ENCODE assay signal across 9 mouse cellular contexts in genomic region chr11:72564232-72564807, GRCm38 (mm10). TPM values are rescaled to one million over a fixed set of nuclear protein-coding genes. Genes with fewer than 3 reads are reported as not detected.
A peak's percentile ranks its signal among the peaks of the same experiment; 100 is the strongest.
DNase-seq lines count a peak whose midpoint lies in the region; ATAC-seq and TF ChIP-seq lines count a peak whose summit lies in the region.
"Had no signal": no experiment of that assay in that cellular context is flagged by ENCODE, and none has a peak within 500 bp of the region (broad histone marks: within the 10 kb centered on the region; RNA-seq: fewer than 3 reads in every experiment).

No protein-coding gene starts in this region.

- no peaks in the 10 kb centered on the region for H3K27me3 ChIP-seq in heart, adult 2 months (ENCODE audit: control insufficient read depth, insufficient read depth, low read length)
- no peaks in the 10 kb centered on the region for H3K27me3 ChIP-seq in hindbrain, embryonic 15.5 days
- H3K27me3 ChIP-seq: liver, embryonic 15.5 days had no signal

- no peaks in the 10 kb centered on the region for H3K4me1 ChIP-seq in heart, adult 2 months (ENCODE audit: control insufficient read depth, insufficient read depth, low read length)
- peaks cover 3 to 5% of the 10 kb centered on the region in 2 experiments; a peak in 3 of 4 replicates for H3K4me1 ChIP-seq in ES-E14 (ENCODE audit: control insufficient read depth in 2 of 2, insufficient read depth in 2 of 2, low read length in 2 of 2, poor library complexity in 1 of 2)
- no peaks in the 10 kb centered on the region for H3K4me1 ChIP-seq in hindbrain, embryonic 15.5 days (replicated peaks)

- H3K9ac ChIP-seq in heart, adult 2 months (ENCODE audit: low read depth, low read length), result no peak overlapping the region
- H3K9ac ChIP-seq in ES-E14 (ENCODE audit: insufficient read depth, low read depth, low read length, poor library complexity, severe bottlenecking), result no peak overlapping the region
- H3K9ac ChIP-seq in hindbrain, embryonic 15.5 days, result no peak overlapping the region
- H3K9ac ChIP-seq: liver, embryonic 15.5 days had no signal

- no peaks in the 10 kb centered on the region for H3K36me3 ChIP-seq in heart, adult 2 months (ENCODE audit: control insufficient read depth, insufficient read depth, low read length)
- H3K36me3 ChIP-seq in ES-E14 (ENCODE audit: control insufficient read depth, insufficient read depth, low read length, poor library complexity, severe bottlenecking), result no peaks in the 10 kb centered on the region
- H3K36me3 ChIP-seq in hindbrain, embryonic 15.5 days, result no peaks in the 10 kb centered on the region
- H3K36me3 ChIP-seq: liver, embryonic 15.5 days had no signal

- no peak overlapping the region for H3K27ac ChIP-seq in heart, adult 2 months
- H3K27ac ChIP-seq in ES-E14 (ENCODE audit: insufficient read depth, low read depth, low read length, poor library complexity, severe bottlenecking), result no peak overlapping the region
- no peak overlapping the region for H3K27ac ChIP-seq in hindbrain, embryonic 15.5 days (replicated peaks)
- H3K27ac ChIP-seq: liver, embryonic 15.5 days had no signal

- 0 out of 2 replicates have a peak, but pooled peaks have one; percentile 53 for TF ChIP-seq EP300 in heart, adult 2 months (IDR thresholded peaks at IDR 0.05; ENCODE audit: insufficient read depth, low read depth, low read length)

- TF ChIP-seq POLR2A in heart, adult 2 months (IDR thresholded peaks at IDR 0.05; ENCODE audit: insufficient read depth, low read depth, low read length), result no peak

- H3K4me3 ChIP-seq in heart, adult 2 months, result no peak overlapping the region
- H3K4me3 ChIP-seq in ES-E14 (ENCODE audit: insufficient read depth in 1 of 2, low read depth in 1 of 2, low read length in 2 of 2, poor library complexity in 1 of 2, severe bottlenecking in 1 of 2), result no peak overlapping the region
- no peak overlapping the region for H3K4me3 ChIP-seq in hindbrain, embryonic 15.5 days
- H3K4me3 ChIP-seq: liver, embryonic 15.5 days had no signal

- H3K4me2 ChIP-seq in hindbrain, embryonic 15.5 days, result no peak overlapping the region
- H3K4me2 ChIP-seq: liver, embryonic 15.5 days had no signal

- in situ Hi-C loops in ES-E14 (cut with MboI; ENCODE audit: low sequenced_read_pairs in 2 of 2, unreplicated experiment in 2 of 2), result loop anchor here in 1 of 2 experiments (10.0 kb wide), 1 partner anchor 220 kb away; no protein-coding TSS in a partner anchor

- ATAC-seq in hindbrain, embryonic 15.5 days (ENCODE audit: low FRiP score, low read depth), result peak; percentile 71

- TF ChIP-seq CTCF in heart, adult 2 months (IDR thresholded peaks at IDR 0.05), result peak; percentile 97; the same call in 1 of the 2 replicates

- H3K79me2 ChIP-seq in heart, adult 2 months (replicated peaks; ENCODE audit: control insufficient read depth, insufficient read depth, low read length), result no peaks in the 10 kb centered on the region

- peak in 1 of 2 experiments; percentile 17 for DNase-seq in heart, adult 2 months
- no peak for DNase-seq in heart, postnatal 25 days (ENCODE audit: low spot score)
- peak; percentile 73 for DNase-seq in ES-E14 (ENCODE audit: low read depth, low spot score)
- DNase-seq in embryo, embryonic 9.5 days (ENCODE audit: extremely low spot score), result peak; percentile 45
- peak; percentile 53 for DNase-seq in lung, postnatal 10 days
- DNase-seq in skeletal muscle tissue, adult 2 months (ENCODE audit: low read depth, low spot score), result peak; percentile 55
- DNase-seq in urinary bladder, adult 18-20 months (ENCODE audit: low spot score in 2 of 2), result no peak

- no peaks in the 10 kb centered on the region for H3K9me3 ChIP-seq in ES-E14 (ENCODE audit: control insufficient read depth, insufficient read depth, low read depth, low read length)
- H3K9me3 ChIP-seq in hindbrain, embryonic 15.5 days, result no peaks in the 10 kb centered on the region
- H3K9me3 ChIP-seq: liver, embryonic 15.5 days had no signal

- intact Hi-C loops in heart, adult 2 months (cut with DNase I), result loop anchor here (1.0 to 2.0 kb wide), 5 partner anchors 74 to 340 kb away; partner anchors contain the start of gene Mybbp1a
- intact Hi-C loops in heart, postnatal 25 days (cut with DNase I), result loop anchor here (1.0 to 5.0 kb wide), 4 partner anchors 136 to 342 kb away; no protein-coding TSS in a partner anchor

- 21% methylated on average over 6 of the region's 6 CpGs for WGBS in heart, adult 2 months
- 21% methylated on average over 6 of the region's 6 CpGs for WGBS in hindbrain, embryonic 15.5 days

TF ChIP-seq in ES-E14, 5 proteins besides CTCF, POLR2A, EP300 and RAD21:
- no peak for TF ChIP-seq ZNF384 (IDR thresholded peaks at IDR 0.05; ENCODE audit: low read depth, low read length)
- no peak for TF ChIP-seq HCFC1 (IDR thresholded peaks at IDR 0.05; ENCODE audit: borderline replicate concordance, insufficient read depth, low read length)
- no peak for TF ChIP-seq MAFK (IDR thresholded peaks at IDR 0.05; ENCODE audit: insufficient read depth, low read depth, low read length)
- TF ChIP-seq ZC3H11A (IDR thresholded peaks at IDR 0.05; ENCODE audit: borderline replicate concordance, low read depth, low read length), result peak; percentile 99
- no peak for TF ChIP-seq CHD2 (IDR thresholded peaks at IDR 0.05; ENCODE audit: low read depth, low read length)

RNA-seq across cellular contexts. Expression of gene Spns3, which starts 14.0 kb away (rescaled TPM):
- not detected for total RNA-seq in heart, adult 2 months (2021)
- polyA plus RNA-seq in heart, adult 2 months (2012; rRNA removed), result 0.20 and 0.31 TPM in 2 replicates
- total RNA-seq in heart, postnatal 25 days (2021), result not detected
- 0.32 and 1.9 TPM in 2 replicates for total RNA-seq in ES-E14 (2012; rRNA removed)
- polyA plus RNA-seq in hindbrain, embryonic 15.5 days (2015; fragmentation: Nextera tagmentation; extraction: Ambion mirVana), result 0.08 and 0.18 TPM in 2 replicates

RNA-seq across cellular contexts. Expression of gene Ube2g1, which starts 42.8 kb away (rescaled TPM):
- total RNA-seq in heart, adult 2 months (2021), result 10 to 100 TPM; 53.8 to 65.0 TPM
- polyA plus RNA-seq in heart, adult 2 months (2012; rRNA removed), result 14.0 and 24.5 TPM in 2 replicates
- 10 to 100 TPM; 63.6 to 66.5 TPM for total RNA-seq in heart, postnatal 25 days (2021)
- total RNA-seq in ES-E14 (2012; rRNA removed), result 24.2 and 27.9 TPM in 2 replicates
- 84.5 and 85.2 TPM in 2 replicates for polyA plus RNA-seq in hindbrain, embryonic 15.5 days (2015; fragmentation: Nextera tagmentation; extraction: Ambion mirVana)

Comparison
In these comparisons a context has a peak if more than half of its experiments do, and no peak if none do; other contexts are left out.
1. DNase-seq: peak in ES-E14 (single experiment), embryo, embryonic 9.5 days (single experiment), lung, postnatal 10 days (single experiment) and skeletal muscle tissue, adult 2 months (single experiment); none in heart, postnatal 25 days (single experiment) and urinary bladder, adult 18-20 months (0 of 2).